Mouse (Mus musculus): Measurements from ENCODE around the gene Plcd1. TPM values are rescaled to one million over a fixed set of nuclear protein-coding genes. Genes with fewer than 3 reads are reported as not detected.

Gene Plcd1
- polyA plus RNA-seq, 1 experiment from 2014 or later = 25.0 TPM

- Histone ChIP-seq H3K36me3 (peaks cover 3% of the 10 kb centered on the region; the same call in 1 of the 2 replicates), H3K27me3 (no peaks in the 10 kb centered on the region), H3K4me1 (replicated peaks) (peaks cover 28% of the 10 kb centered on the region), H3K4me3 (no peak overlapping the region), H3K4me2 (no peak overlapping the region), H3K27ac (replicated peaks) (no peak overlapping the region), H3K9ac (no peak overlapping the region), H3K9me3 (no peaks in the 10 kb centered on the region)
- WGBS = 94% methylated on average over 27 of the region's 27 CpGs
- no peak for ATAC-seq (ENCODE audit: low read depth)
Measured at GRCm38 (mm10) chr9:119028226-119029195, 64.8 kb downstream of the Plcd1 start.

- no peak overlapping the region for H3K9ac ChIP-seq
- H3K27ac ChIP-seq (replicated peaks) = no peak overlapping the region
- 91% methylated on average over 7 of the region's 7 CpGs for WGBS
- H3K36me3 ChIP-seq = peaks cover 3% of the 10 kb centered on the region; the same call in 1 of the 2 replicates
- H3K27me3 ChIP-seq = no peaks in the 10 kb centered on the region
- peaks cover 16% of the 10 kb centered on the region for H3K4me1 ChIP-seq (replicated peaks)
- no peak overlapping the region for H3K4me3 ChIP-seq
- H3K9me3 ChIP-seq = no peaks in the 10 kb centered on the region
- no peak for ATAC-seq (ENCODE audit: low read depth)
- no peak overlapping the region for H3K4me2 ChIP-seq
Measured at GRCm38 (mm10) chr9:119027337-119027736, 66.0 kb downstream of the Plcd1 start.

GRCm38 (mm10) chr9:119025832-119026331 lies 67.4 kb downstream of the Plcd1 start:
- Histone ChIP-seq H3K27ac (replicated peaks) (no peak overlapping the region), H3K36me3 (peaks cover 3% of the 10 kb centered on the region; the same call in 1 of the 2 replicates), H3K4me2 (no peak overlapping the region), H3K4me1 (replicated peaks) (0 out of 2 replicates have a peak, but pooled peaks cover 3% of the 10 kb centered on the region), H3K4me3 (no peak overlapping the region), H3K9ac (no peak overlapping the region), H3K27me3 (no peaks in the 10 kb centered on the region), H3K9me3 (no peaks in the 10 kb centered on the region)
- WGBS = 84% methylated on average over 7 of the region's 7 CpGs
- no peak for ATAC-seq (ENCODE audit: low read depth)

- 86% methylated on average over 6 of the region's 6 CpGs for WGBS
- Histone ChIP-seq H3K4me2 (no peak overlapping the region), H3K4me3 (no peak overlapping the region)
Measured at GRCm38 (mm10) chr9:119025263-119025662, 68.0 kb downstream of the Plcd1 start.

GRCm38 (mm10) chr9:119021731-119022130 lies 71.6 kb downstream of the Plcd1 start:
- H3K4me2 ChIP-seq = no peak overlapping the region
- no peak for ATAC-seq (ENCODE audit: low read depth)
- H3K27ac ChIP-seq (replicated peaks) = no peak overlapping the region
- no peak overlapping the region for H3K9ac ChIP-seq
- H3K36me3 ChIP-seq = peaks cover 8% of the 10 kb centered on the region
- 72% methylated on average over 7 of the region's 7 CpGs for WGBS
- no peaks in the 10 kb centered on the region for H3K27me3 ChIP-seq
- no peaks in the 10 kb centered on the region for H3K4me1 ChIP-seq (replicated peaks)
- no peak overlapping the region for H3K4me3 ChIP-seq
- no peaks in the 10 kb centered on the region for H3K9me3 ChIP-seq

More at GRCm38 (mm10) chr9:119025263-119025662, 68.0 kb downstream of the Plcd1 start:
- peaks cover 3% of the 10 kb centered on the region; the same call in 1 of the 2 replicates for H3K36me3 ChIP-seq
- no peak overlapping the region for H3K27ac ChIP-seq (replicated peaks)
- no peak overlapping the region for H3K9ac ChIP-seq
- H3K9me3 ChIP-seq = no peaks in the 10 kb centered on the region
- 0 out of 2 replicates have a peak, but pooled peaks cover 3% of the 10 kb centered on the region for H3K4me1 ChIP-seq (replicated peaks)
- no peak for ATAC-seq (ENCODE audit: low read depth)
- no peaks in the 10 kb centered on the region for H3K27me3 ChIP-seq

Small RNAs within 50 kb of the gene (microRNA-seq; reads per million reads assigned to microRNA genes)
- 2.8 reads per million, percentile 12 among the genes with 10 or more reads in this experiment for gene Mir26a-1

Other genes with a start within 250 kb of the Plcd1 start
- gene Ctdspl, start 167.0 kb downstream of the Plcd1 start, polyA plus RNA-seq (2015; fragmentation: Nextera tagmentation; extraction: Ambion mirVana) = 6.8 and 8.0 TPM in 2 replicates
- 6.8 and 6.9 TPM in 2 replicates for gene Vill, start 40.7 kb downstream of the Plcd1 start, polyA plus RNA-seq (2015; fragmentation: Nextera tagmentation; extraction: Ambion mirVana)
- 0.55 and 1.1 TPM in 2 replicates for gene Dlec1, start 9.0 kb upstream of the Plcd1 start, polyA plus RNA-seq (2015; fragmentation: Nextera tagmentation; extraction: Ambion mirVana)
- gene Acaa1b, start 63.6 kb upstream of the Plcd1 start, polyA plus RNA-seq (2015; fragmentation: Nextera tagmentation; extraction: Ambion mirVana) = 2.0 and 3.0 TPM in 2 replicates
- gene Gm47289, start 65.7 kb upstream of the Plcd1 start, polyA plus RNA-seq (2015; fragmentation: Nextera tagmentation; extraction: Ambion mirVana) = not detected in 2 replicates
- gene Slc22a13, start 115.6 kb upstream of the Plcd1 start, polyA plus RNA-seq (2015; fragmentation: Nextera tagmentation; extraction: Ambion mirVana) = not detected in 2 replicates
- gene Oxsr1, start 228.9 kb upstream of the Plcd1 start, polyA plus RNA-seq (2015; fragmentation: Nextera tagmentation; extraction: Ambion mirVana) = 12.3 and 12.9 TPM in 2 replicates
- 98.3 and 106 TPM in 2 replicates for gene Acaa1a, start 246.2 kb upstream of the Plcd1 start, polyA plus RNA-seq (2015; fragmentation: Nextera tagmentation; extraction: Ambion mirVana)
- gene Myd88, start 247.9 kb upstream of the Plcd1 start, polyA plus RNA-seq (2015; fragmentation: Nextera tagmentation; extraction: Ambion mirVana) = 6.6 and 6.9 TPM in 2 replicates